Mouse (Mus musculus): ENCODE measurements around the gene Iqub. TPM values are rescaled to one million over a fixed set of nuclear protein-coding genes. Genes with fewer than 3 reads are reported as not detected.

Iqub gene
- polyA plus RNA-seq (2016; fragmentation: Nextera tagmentation; extraction: Ambion mirVana): 0.36 and 0.40 TPM in 2 replicates

GRCm38 (mm10) chr6:24514552-24515284 lies at the start of gene Iqub:
Gene Iqub, minus strand, starts transcription at chr6:24515067.
- WGBS: 13% methylated on average over 13 of the region's 13 CpGs
- Histone ChIP-seq H3K9ac (no peak within 1 kb of the TSS; the same call in 1 of the 2 replicates), H3K36me3 (peaks cover 15% of the 10 kb centered on the region), H3K4me3 (no peak within 1 kb of the TSS), H3K4me1 (replicated peaks) (peaks cover 7% of the 10 kb centered on the region; the same call in 1 of the 2 replicates), H3K4me2 (peak within 1 kb of the TSS; percentile 41), H3K27me3 (replicated peaks) (no peaks in the 10 kb centered on the region), H3K27ac (ENCODE audit: poor library complexity, severe bottlenecking) (peak within 1 kb of the TSS; percentile 66), H3K9me3 (replicated peaks) (no peaks in the 10 kb centered on the region)
- peak; percentile 82 for ATAC-seq (ENCODE audit: insufficient number of reproducible peaks, low FRiP score)

DNA sequence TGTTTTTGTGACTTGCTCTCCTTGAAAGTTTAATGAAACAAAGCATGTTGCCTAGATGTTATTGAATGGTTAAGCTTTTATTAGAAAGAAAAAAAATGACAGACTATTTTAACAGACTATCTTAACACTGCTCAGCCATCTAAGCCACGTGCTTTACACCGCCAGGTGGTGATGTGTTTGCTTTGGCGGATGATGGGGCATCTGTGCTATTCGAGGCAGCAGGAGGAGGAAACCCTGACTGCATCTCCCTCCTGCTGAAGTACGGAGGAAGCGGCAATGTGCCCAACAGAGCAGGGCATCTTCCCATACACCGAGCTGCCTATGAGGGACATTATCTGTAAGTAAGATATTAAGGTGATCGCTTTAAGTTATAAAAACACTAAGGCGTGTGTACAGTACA lies 49.2 kb upstream of the Iqub start:
- H3K9me3 ChIP-seq (replicated peaks): no peaks in the 10 kb centered on the region
- no peaks in the 10 kb centered on the region for H3K36me3 ChIP-seq
- no peak for ATAC-seq (ENCODE audit: insufficient number of reproducible peaks, low FRiP score)
- H3K27ac ChIP-seq (ENCODE audit: poor library complexity, severe bottlenecking): no peak overlapping the region
- H3K4me3 ChIP-seq: no peak overlapping the region
- H3K4me1 ChIP-seq (replicated peaks): no peaks in the 10 kb centered on the region
- H3K9ac ChIP-seq: no peak overlapping the region
- no peak overlapping the region for H3K4me2 ChIP-seq
- H3K27me3 ChIP-seq (replicated peaks): no peaks in the 10 kb centered on the region
- 62% methylated on average over 9 of the region's 9 CpGs for WGBS

GRCm38 (mm10) chr6:24555488-24555887 lies 40.6 kb upstream of the Iqub start:
- H3K4me2 ChIP-seq: no peak overlapping the region

GRCm38 (mm10) chr6:24554427-24555086 lies 39.7 kb upstream of the Iqub start:
- H3K27me3 ChIP-seq (replicated peaks): no peaks in the 10 kb centered on the region
- H3K9ac ChIP-seq: no peak overlapping the region
- H3K36me3 ChIP-seq: no peaks in the 10 kb centered on the region
- no peaks in the 10 kb centered on the region for H3K9me3 ChIP-seq (replicated peaks)
- H3K27ac ChIP-seq (ENCODE audit: poor library complexity, severe bottlenecking): peak overlapping the region; percentile 34; the same call in 1 of the 2 replicates
- peaks cover 25% of the 10 kb centered on the region for H3K4me1 ChIP-seq (replicated peaks)
- H3K4me2 ChIP-seq: no peak overlapping the region
- no peak for ATAC-seq (ENCODE audit: insufficient number of reproducible peaks, low FRiP score)
- 59% methylated on average over 11 of the region's 11 CpGs for whole genome bisulfite sequencing
- no peak overlapping the region for H3K4me3 ChIP-seq

More at GRCm38 (mm10) chr6:24555488-24555887, 40.6 kb upstream of the Iqub start:
- H3K9ac ChIP-seq: no peak overlapping the region
- no peaks in the 10 kb centered on the region for H3K36me3 ChIP-seq
- no peaks in the 10 kb centered on the region for H3K9me3 ChIP-seq (replicated peaks)
- WGBS: 59% methylated on average over 2 of the region's 2 CpGs
- peaks cover 25% of the 10 kb centered on the region for H3K4me1 ChIP-seq (replicated peaks)
- H3K4me3 ChIP-seq: no peak overlapping the region
- ATAC-seq (ENCODE audit: insufficient number of reproducible peaks, low FRiP score): no peak
- H3K27ac ChIP-seq (ENCODE audit: poor library complexity, severe bottlenecking): no peak overlapping the region
- H3K27me3 ChIP-seq (replicated peaks): no peaks in the 10 kb centered on the region

DNA sequence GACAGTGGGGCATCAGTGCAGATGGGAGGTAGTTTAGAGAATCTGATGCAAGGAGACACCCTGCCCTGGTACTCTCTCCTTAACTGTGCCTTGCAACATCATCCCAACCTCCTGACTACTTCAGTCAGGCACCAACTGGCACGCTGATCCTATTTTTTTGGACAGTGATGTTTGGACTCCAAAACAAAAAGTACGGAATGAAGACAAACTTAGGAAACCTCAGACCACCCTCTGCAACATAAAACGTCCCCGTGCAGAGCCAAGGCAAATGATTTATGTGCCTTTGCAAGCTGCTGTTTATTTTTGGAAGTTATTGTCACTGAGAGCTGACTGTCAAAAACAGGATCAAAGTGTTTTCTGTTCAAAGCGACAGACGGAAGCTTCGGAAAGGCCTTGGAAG lies 37.2 kb upstream of the Iqub start:
- H3K9me3 ChIP-seq (replicated peaks): peaks cover 3% of the 10 kb centered on the region; the same call in 1 of the 2 replicates
- WGBS: 33% methylated on average over 7 of the region's 7 CpGs
- H3K36me3 ChIP-seq: no peaks in the 10 kb centered on the region
- H3K27me3 ChIP-seq (replicated peaks): no peaks in the 10 kb centered on the region
- peaks cover 26% of the 10 kb centered on the region for H3K4me1 ChIP-seq (replicated peaks)
- no peak for ATAC-seq (ENCODE audit: insufficient number of reproducible peaks, low FRiP score)
- no peak overlapping the region for H3K27ac ChIP-seq (ENCODE audit: poor library complexity, severe bottlenecking)
- H3K9ac ChIP-seq: no peak overlapping the region
- no peak overlapping the region; the same call in 1 of the 2 replicates for H3K4me2 ChIP-seq
- H3K4me3 ChIP-seq: no peak overlapping the region

GRCm38 (mm10) chr6:24549801-24550200 lies 34.9 kb upstream of the Iqub start:
- H3K4me2 ChIP-seq: no peak overlapping the region
- ATAC-seq (ENCODE audit: insufficient number of reproducible peaks, low FRiP score): no peak
- H3K27ac ChIP-seq (ENCODE audit: poor library complexity, severe bottlenecking): no peak overlapping the region
- WGBS: 54% methylated on average over 2 of the region's 2 CpGs
- H3K27me3 ChIP-seq (replicated peaks): no peaks in the 10 kb centered on the region
- H3K9me3 ChIP-seq (replicated peaks): peaks cover 3% of the 10 kb centered on the region; the same call in 1 of the 2 replicates
- H3K36me3 ChIP-seq: no peaks in the 10 kb centered on the region
- H3K4me1 ChIP-seq (replicated peaks): peaks cover 26% of the 10 kb centered on the region
- no peak overlapping the region for H3K4me3 ChIP-seq
- H3K9ac ChIP-seq: no peak overlapping the region

- peak; percentile 72 for ATAC-seq (ENCODE audit: insufficient number of reproducible peaks, low FRiP score)
- Histone ChIP-seq H3K4me3 (no peak overlapping the region), H3K4me1 (replicated peaks) (peaks cover 26% of the 10 kb centered on the region), H3K27me3 (replicated peaks) (no peaks in the 10 kb centered on the region), H3K4me2 (no peak overlapping the region), H3K9me3 (replicated peaks) (peaks cover 3% of the 10 kb centered on the region; the same call in 1 of the 2 replicates), H3K9ac (no peak overlapping the region), H3K27ac (ENCODE audit: poor library complexity, severe bottlenecking) (peak overlapping the region; percentile 60), H3K36me3 (no peaks in the 10 kb centered on the region)
- WGBS: 0% methylated on average over 1 of the region's 1 CpGs
Measured at GRCm38 (mm10) chr6:24546716-24547420, 32.0 kb upstream of the Iqub start.

DNA sequence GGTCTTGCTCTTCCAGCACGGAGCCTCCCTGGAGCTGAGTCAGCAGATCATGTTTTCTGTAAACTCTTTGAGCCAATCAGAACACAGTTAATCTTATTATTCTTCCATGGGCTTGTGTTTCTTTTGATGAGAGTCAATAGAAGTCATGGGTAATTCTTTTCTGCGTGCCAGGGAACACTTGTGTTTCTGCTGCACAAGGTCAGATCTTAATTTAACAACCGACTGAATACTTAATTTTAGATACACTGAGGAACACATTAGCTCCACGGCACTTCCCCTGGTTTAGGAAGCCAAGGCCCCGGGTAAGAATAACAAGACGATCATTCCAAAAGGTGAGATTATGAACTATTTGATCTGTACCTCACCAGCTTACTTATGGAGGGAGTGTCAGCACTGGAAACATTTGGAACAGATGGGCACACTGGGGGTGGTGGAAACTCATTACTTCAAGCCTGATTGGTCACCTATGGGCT lies 28.3 kb upstream of the Iqub start:
- no peak for ATAC-seq (ENCODE audit: insufficient number of reproducible peaks, low FRiP score)
- 41% methylated on average over 6 of the region's 6 CpGs for WGBS

GRCm38 (mm10) chr6:24542393-24542792 lies 27.5 kb upstream of the Iqub start:
- no peaks in the 10 kb centered on the region for H3K36me3 ChIP-seq
- H3K4me3 ChIP-seq: no peak overlapping the region
- no peak overlapping the region for H3K4me2 ChIP-seq
- no peak overlapping the region for H3K9ac ChIP-seq
- peak; percentile 71; the same call in 1 of the 2 replicates for ATAC-seq (ENCODE audit: insufficient number of reproducible peaks, low FRiP score)
- H3K27ac ChIP-seq (ENCODE audit: poor library complexity, severe bottlenecking): peak overlapping the region; percentile 62
- H3K27me3 ChIP-seq (replicated peaks): no peaks in the 10 kb centered on the region
- H3K9me3 ChIP-seq (replicated peaks): no peaks in the 10 kb centered on the region
- H3K4me1 ChIP-seq (replicated peaks): peaks cover 28% of the 10 kb centered on the region

More for the DNA sequence above, 28.3 kb upstream of the Iqub start:
- Histone ChIP-seq H3K4me3 (no peak overlapping the region), H3K9me3 (replicated peaks) (no peaks in the 10 kb centered on the region), H3K4me1 (replicated peaks) (peaks cover 28% of the 10 kb centered on the region), H3K27me3 (replicated peaks) (no peaks in the 10 kb centered on the region), H3K27ac (ENCODE audit: poor library complexity, severe bottlenecking) (peak overlapping the region; percentile 62; the same call in 1 of the 2 replicates), H3K36me3 (no peaks in the 10 kb centered on the region), H3K9ac (no peak overlapping the region), H3K4me2 (no peak overlapping the region)

GRCm38 (mm10) chr6:24540106-24540505 lies 25.2 kb upstream of the Iqub start:
- no peak for ATAC-seq (ENCODE audit: insufficient number of reproducible peaks, low FRiP score)
- no peaks in the 10 kb centered on the region for H3K9me3 ChIP-seq (replicated peaks)
- 64% methylated on average over 4 of the region's 4 CpGs for WGBS
- H3K4me3 ChIP-seq: no peak overlapping the region
- no peak overlapping the region for H3K27ac ChIP-seq (ENCODE audit: poor library complexity, severe bottlenecking)
- no peak overlapping the region for H3K4me2 ChIP-seq
- H3K9ac ChIP-seq: no peak overlapping the region
- no peaks in the 10 kb centered on the region for H3K27me3 ChIP-seq (replicated peaks)
- no peaks in the 10 kb centered on the region for H3K36me3 ChIP-seq
- H3K4me1 ChIP-seq (replicated peaks): peaks cover 16% of the 10 kb centered on the region

DNA sequence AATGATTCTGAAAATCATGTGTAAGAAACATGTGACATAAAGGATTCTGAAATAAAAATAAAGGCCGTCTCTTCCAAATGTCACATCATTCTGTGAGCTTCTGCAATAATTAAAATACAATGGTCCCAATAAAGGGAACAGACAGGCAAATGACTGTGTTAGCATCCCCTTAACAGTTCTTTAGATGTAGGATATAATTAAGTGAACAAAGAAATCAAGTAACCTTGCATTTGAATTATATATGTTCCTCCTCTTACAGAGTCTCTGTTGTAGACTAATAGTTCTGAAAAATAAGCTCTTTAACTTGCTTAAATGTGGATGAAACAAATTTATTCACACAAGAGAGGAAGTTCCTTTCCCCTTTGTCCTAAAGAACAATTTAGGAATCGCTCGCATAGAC lies 23.6 kb upstream of the Iqub start:
- Histone ChIP-seq H3K36me3 (no peaks in the 10 kb centered on the region), H3K9me3 (replicated peaks) (no peaks in the 10 kb centered on the region), H3K4me3 (no peak overlapping the region), H3K27ac (ENCODE audit: poor library complexity, severe bottlenecking) (no peak overlapping the region), H3K4me2 (no peak overlapping the region), H3K4me1 (replicated peaks) (peaks cover 16% of the 10 kb centered on the region), H3K9ac (no peak overlapping the region), H3K27me3 (replicated peaks) (no peaks in the 10 kb centered on the region)
- no peak for ATAC-seq (ENCODE audit: insufficient number of reproducible peaks, low FRiP score)
- WGBS: 81% methylated on average over 3 of the region's 3 CpGs
